Mouse (Mus musculus) embryonic facial prominence, embryonic 10.5 days (tissue): ENCODE results near the gene Rrp1. TPM values are rescaled to one million over a fixed set of nuclear protein-coding genes. Genes with fewer than 3 reads are reported as not detected.
A peak's percentile ranks its signal among the peaks of the same experiment; 100 is the strongest.
"Not testable (repeated sequence)": the region's sequence is repeated elsewhere in the genome, so short reads cannot be mapped to it uniquely, and the experiment has no call there.

Experiments
- DNase-seq: peaks from one replicate; pipeline ENCODE4 v3.0.0-alpha.2; 2017; ENCODE audit warnings: low spot score
- H3K27ac ChIP-seq: fragments of 300-500 bp; sonication (generic); replicated peaks from 2 replicates; pipeline ENCODE4 v1.5.1; 2016; ENCODE audit warnings: mild to moderate bottlenecking
- H3K27me3 ChIP-seq: fragments of 300-500 bp; sonication (generic); replicated peaks from 2 replicates; pipeline ENCODE4 v1.6.1; 2016; ENCODE audit warnings: low read depth, mild to moderate bottlenecking; ENCODE audit not compliant: poor library complexity, severe bottlenecking
- H3K36me3 ChIP-seq: fragments of 300-500 bp; sonication (generic); replicated peaks from 2 replicates; pipeline ENCODE4 v1.6.1; 2016; ENCODE audit warnings: mild to moderate bottlenecking, moderate library complexity
- H3K4me1 ChIP-seq: fragments of 300-500 bp; sonication (generic); 2 replicates; pipeline ENCODE4 v1.6.1; 2016
- H3K4me3 ChIP-seq: fragments of 300-500 bp; sonication (generic); 2 replicates; pipeline ENCODE4 v1.5.1; 2016; ENCODE audit warnings: mild to moderate bottlenecking, moderate library complexity
- H3K9me3 ChIP-seq: fragments of 300-500 bp; sonication (generic); 2 replicates; pipeline ENCODE4 v1.6.1; 2016; ENCODE audit warnings: mild to moderate bottlenecking
- WGBS: fragments of 180-500 bp; shearing (Covaris S2); methylation state at CpG from one replicate; pipeline ENCODE4 v1.1.7; 2016; 5-methylcytosine and 5-hydroxymethylcytosine counted together
- polyA plus RNA-seq: library from polyadenylated mRNA; unstranded; fragments of >200 nt; fragmentation: Nextera tagmentation; extraction: Ambion mirVana; gene quantifications from 2 replicates; pipeline ENCODE4 v1.2.1, GENCODE M21; 2016

Rrp1 gene
- polyA plus RNA-seq, 1 experiment from 2014 or later, result 365 TPM

- DNase-seq, result no peak
- Histone ChIP-seq H3K36me3 (no peaks in the 10 kb centered on the region), H3K27ac (no peak overlapping the region), H3K4me1 (peaks cover 5% of the 10 kb centered on the region), H3K27me3 (no peaks in the 10 kb centered on the region), H3K4me3 (no peak overlapping the region), H3K9me3 (no peaks in the 10 kb centered on the region)
- WGBS, result 57% methylated on average over 5 of the region's 5 CpGs
Measured at GRCm38 (mm10) chr10:78417888-78418287, 5.0 kb upstream of the Rrp1 start.

GRCm38 (mm10) chr10:78414936-78415335 is 2.1 kb upstream of the Rrp1 start:
- not testable (repeated sequence) for H3K27ac ChIP-seq, DNase-seq, H3K9me3 ChIP-seq, H3K4me3 ChIP-seq, H3K27me3 ChIP-seq
- H3K4me1 ChIP-seq, result peaks cover 15% of the 10 kb centered on the region
- 87% methylated on average over 4 of the region's 4 CpGs for WGBS
- H3K36me3 ChIP-seq, result peaks cover 14% of the 10 kb centered on the region

- Histone ChIP-seq H3K4me1 (peaks cover 15% of the 10 kb centered on the region), H3K27me3 (no peaks in the 10 kb centered on the region), H3K36me3 (peaks cover 32% of the 10 kb centered on the region), H3K4me3 (peak overlapping the region; percentile 93), H3K9me3 (no peaks in the 10 kb centered on the region), H3K27ac (peak overlapping the region; percentile 89)
- DNase-seq, result no peak
- WGBS, result 46% methylated on average over 7 of the region's 7 CpGs
Measured at GRCm38 (mm10) chr10:78413152-78413520, 293 bp upstream of the Rrp1 start.

GRCm38 (mm10) chr10:78411851-78412250 is 992 bp downstream of the Rrp1 start:
- H3K27me3 ChIP-seq, result no peaks in the 10 kb centered on the region
- no peak for DNase-seq
- H3K4me1 ChIP-seq, result peaks cover 15% of the 10 kb centered on the region
- H3K4me3 ChIP-seq, result peak overlapping the region; percentile 93
- H3K9me3 ChIP-seq, result no peaks in the 10 kb centered on the region
- H3K27ac ChIP-seq, result peak overlapping the region; percentile 89
- WGBS, result 20% methylated on average over 8 of the region's 8 CpGs
- peaks cover 43% of the 10 kb centered on the region for H3K36me3 ChIP-seq

- H3K4me1 ChIP-seq, result peaks cover 15% of the 10 kb centered on the region
- H3K4me3 ChIP-seq, result no peak overlapping the region
- DNase-seq, result no peak
- WGBS, result 91% methylated on average over 9 of the region's 9 CpGs
- H3K36me3 ChIP-seq, result peaks cover 68% of the 10 kb centered on the region
- H3K9me3 ChIP-seq, result no peaks in the 10 kb centered on the region
- no peaks in the 10 kb centered on the region for H3K27me3 ChIP-seq
- H3K27ac ChIP-seq, result no peak overlapping the region
Measured at GRCm38 (mm10) chr10:78409035-78409788, 3.6 kb downstream of the Rrp1 start.

- H3K36me3 ChIP-seq, result peaks cover 89% of the 10 kb centered on the region
- H3K4me3 ChIP-seq, result no peak overlapping the region
- no peaks in the 10 kb centered on the region for H3K27me3 ChIP-seq
- H3K9me3 ChIP-seq, result no peaks in the 10 kb centered on the region
- DNase-seq, result no peak
- 91% methylated on average over 4 of the region's 4 CpGs for WGBS
- no peak overlapping the region for H3K27ac ChIP-seq
- H3K4me1 ChIP-seq, result peaks cover 10% of the 10 kb centered on the region
Measured at GRCm38 (mm10) chr10:78407132-78407531, 5.7 kb downstream of the Rrp1 start.

- Histone ChIP-seq H3K27me3 (no peaks in the 10 kb centered on the region), H3K27ac (no peak overlapping the region), H3K4me1 (peaks cover under 1% of the 10 kb centered on the region; the same call in 1 of the 2 replicates), H3K36me3 (peaks cover 97% of the 10 kb centered on the region), H3K9me3 (no peaks in the 10 kb centered on the region), H3K4me3 (no peak overlapping the region)
- no peak for DNase-seq
- 91% methylated on average over 6 of the region's 6 CpGs for WGBS
Measured at GRCm38 (mm10) chr10:78406152-78406551, 6.7 kb downstream of the Rrp1 start.

- peaks cover 86% of the 10 kb centered on the region for H3K36me3 ChIP-seq
- H3K9me3 ChIP-seq, result no peaks in the 10 kb centered on the region
- peaks cover 4% of the 10 kb centered on the region; the same call in 1 of the 2 replicates for H3K27me3 ChIP-seq
- 91% methylated on average over 14 of the region's 14 CpGs for WGBS
- DNase-seq, result no peak
- H3K4me3 ChIP-seq, result no peak overlapping the region
- no peak overlapping the region for H3K27ac ChIP-seq
- peaks cover 11% of the 10 kb centered on the region for H3K4me1 ChIP-seq
Measured at GRCm38 (mm10) chr10:78402301-78402922, 10.4 kb downstream of the Rrp1 start.

- H3K4me1 ChIP-seq, result peaks cover 16% of the 10 kb centered on the region
- DNase-seq, result no peak
- H3K36me3 ChIP-seq, result peaks cover 73% of the 10 kb centered on the region
- WGBS, result 92% methylated on average over 2 of the region's 2 CpGs
- no peaks in the 10 kb centered on the region for H3K9me3 ChIP-seq
- H3K27ac ChIP-seq, result no peak overlapping the region
- peaks cover 4% of the 10 kb centered on the region; the same call in 1 of the 2 replicates for H3K27me3 ChIP-seq
- no peak overlapping the region for H3K4me3 ChIP-seq
Measured at GRCm38 (mm10) chr10:78401127-78401526, 11.7 kb downstream of the Rrp1 start.

GRCm38 (mm10) chr10:78399090-78399657 is 13.7 kb downstream of the Rrp1 start:
- WGBS, result 50% methylated on average over 17 of the region's 17 CpGs
- Histone ChIP-seq H3K27me3 (peaks cover 4% of the 10 kb centered on the region; the same call in 1 of the 2 replicates), H3K36me3 (peaks cover 55% of the 10 kb centered on the region), H3K4me1 (peaks cover 25% of the 10 kb centered on the region), H3K4me3 (no peak overlapping the region), H3K27ac (no peak overlapping the region), H3K9me3 (no peaks in the 10 kb centered on the region)
- DNase-seq, result peak; percentile 61

- peak overlapping the region; percentile 23; the same call in 1 of the 2 replicates for H3K4me3 ChIP-seq
- no peaks in the 10 kb centered on the region for H3K9me3 ChIP-seq
- H3K27ac ChIP-seq, result no peak overlapping the region
- H3K27me3 ChIP-seq, result peaks cover 20% of the 10 kb centered on the region
- peaks cover 32% of the 10 kb centered on the region for H3K4me1 ChIP-seq
- 61% methylated on average over 4 of the region's 4 CpGs for WGBS
- peaks cover 29% of the 10 kb centered on the region for H3K36me3 ChIP-seq
- DNase-seq, result no peak
Measured at GRCm38 (mm10) chr10:78396625-78396885, 16.3 kb downstream of the Rrp1 start.

- Histone ChIP-seq H3K27ac (peak overlapping the region; percentile 2; the same call in 1 of the 2 replicates), H3K4me3 (peak overlapping the region; percentile 23; the same call in 1 of the 2 replicates)
Measured at GRCm38 (mm10) chr10:78395819-78396624, 16.8 kb downstream of the Rrp1 start.

More at GRCm38 (mm10) chr10:78395819-78396624, 16.8 kb downstream of the Rrp1 start:
- Histone ChIP-seq H3K27me3 (peaks cover 25% of the 10 kb centered on the region), H3K36me3 (peaks cover 24% of the 10 kb centered on the region), H3K9me3 (no peaks in the 10 kb centered on the region), H3K4me1 (peaks cover 34% of the 10 kb centered on the region)
- WGBS, result 7% methylated on average over 17 of the region's 17 CpGs
- peak; percentile 97 for DNase-seq
